Mouse (Mus musculus): ENCODE results near the gene Klk1. TPM values are rescaled to one million over a fixed set of nuclear protein-coding genes. Genes with fewer than 3 reads are reported as not detected.

The Klk1 gene
- polyA plus RNA-seq, 1 experiment from 2014 or later = 30.6 TPM

DNA sequence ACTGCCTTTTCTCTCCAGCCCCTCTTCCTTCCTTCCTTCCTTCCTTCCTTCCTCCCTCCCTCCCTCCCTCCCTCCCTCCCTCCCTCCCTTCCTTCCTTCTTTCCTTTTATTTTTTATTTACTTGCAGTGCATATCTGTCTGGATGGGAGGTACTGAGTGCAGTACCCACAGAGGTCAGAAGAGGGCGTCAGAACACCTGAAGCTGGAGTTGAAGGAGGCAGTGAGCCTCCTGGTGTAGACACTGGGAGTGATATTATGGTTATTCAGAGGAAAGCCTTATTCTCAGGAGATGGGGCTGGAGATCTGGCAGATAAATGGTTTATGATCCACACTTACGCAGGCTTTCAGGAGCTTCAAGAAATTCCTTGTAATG is 52.1 kb downstream of the Klk1 start:
- no peaks in the 10 kb centered on the region; the same call in 1 of the 2 replicates for H3K27me3 ChIP-seq (ENCODE audit: control insufficient read depth, insufficient read depth, low read length)
- no peak overlapping the region for H3K4me3 ChIP-seq (replicated peaks; ENCODE audit: low read length)
- WGBS = 40% methylated on average over 2 of the region's 2 CpGs
- no peaks in the 10 kb centered on the region for H3K4me1 ChIP-seq (ENCODE audit: control insufficient read depth, insufficient read depth, low read length)
- no peaks in the 10 kb centered on the region for H3K36me3 ChIP-seq (ENCODE audit: control insufficient read depth, insufficient read depth, low read length)
- H3K27ac ChIP-seq (ENCODE audit: low read length) = no peak overlapping the region
- H3K9ac ChIP-seq (ENCODE audit: low read length) = no peak overlapping the region
- H3K4me2 ChIP-seq (ENCODE audit: low read depth, low read length) = no peak overlapping the region
- ATAC-seq (ENCODE audit: insufficient read depth, low FRiP score) = no peak
- H3K9me3 ChIP-seq (replicated peaks; ENCODE audit: control insufficient read depth, low read length) = no peaks in the 10 kb centered on the region

Other genes with a start within 250 kb of the Klk1 start
- gene Klk1b9, start 249.3 kb upstream of the Klk1 start, polyA plus RNA-seq (2015; fragmentation: Nextera tagmentation; extraction: Ambion mirVana) = not detected in 2 replicates
- gene Klk1b11, start 229.5 kb upstream of the Klk1 start, polyA plus RNA-seq (2015; fragmentation: Nextera tagmentation; extraction: Ambion mirVana) = 0.36 TPM in 1 of 2 replicates, not detected in the other
- gene Klk1b26, start 213.2 kb upstream of the Klk1 start, polyA plus RNA-seq (2015; fragmentation: Nextera tagmentation; extraction: Ambion mirVana) = 0.94 TPM in 1 of 2 replicates, not detected in the other
- gene Klk1b27, start 173.1 kb upstream of the Klk1 start, polyA plus RNA-seq (2015; fragmentation: Nextera tagmentation; extraction: Ambion mirVana) = not detected in 2 replicates
- gene Klk1b21, start 123.0 kb upstream of the Klk1 start, polyA plus RNA-seq (2015; fragmentation: Nextera tagmentation; extraction: Ambion mirVana) = not detected in 2 replicates
- gene Klk1b22, start 112.7 kb upstream of the Klk1 start, polyA plus RNA-seq (2015; fragmentation: Nextera tagmentation; extraction: Ambion mirVana) = not detected in 2 replicates
- gene Klk1b16, start 88.6 kb upstream of the Klk1 start, polyA plus RNA-seq (2015; fragmentation: Nextera tagmentation; extraction: Ambion mirVana) = 0.25 TPM in 1 of 2 replicates, not detected in the other
- 0.41 TPM in 1 of 2 replicates, not detected in the other for gene Klk1b24, start 37.1 kb upstream of the Klk1 start, polyA plus RNA-seq (2015; fragmentation: Nextera tagmentation; extraction: Ambion mirVana)
- 0.61 TPM in 2 replicates for gene Klk1b3, start 27.2 kb upstream of the Klk1 start, polyA plus RNA-seq (2015; fragmentation: Nextera tagmentation; extraction: Ambion mirVana)
- gene Klk1b4, start 17.9 kb upstream of the Klk1 start, polyA plus RNA-seq (2015; fragmentation: Nextera tagmentation; extraction: Ambion mirVana) = 0.72 and 0.90 TPM in 2 replicates
- gene Klk1b5, start 9.4 kb upstream of the Klk1 start, polyA plus RNA-seq (2015; fragmentation: Nextera tagmentation; extraction: Ambion mirVana) = 0.22 and 0.25 TPM in 2 replicates
- gene Gm36864, start 10.8 kb downstream of the Klk1 start, polyA plus RNA-seq (2015; fragmentation: Nextera tagmentation; extraction: Ambion mirVana) = 0.13 TPM in 1 of 2 replicates, not detected in the other
- gene 1700028J19Rik, start 21.3 kb downstream of the Klk1 start, polyA plus RNA-seq (2015; fragmentation: Nextera tagmentation; extraction: Ambion mirVana) = 1.4 and 1.6 TPM in 2 replicates
- gene 2410002F23Rik, start 21.4 kb downstream of the Klk1 start, polyA plus RNA-seq (2015; fragmentation: Nextera tagmentation; extraction: Ambion mirVana) = 131 and 139 TPM in 2 replicates
- 0.27 TPM in 1 of 2 replicates, not detected in the other for gene Acp4, start 32.0 kb downstream of the Klk1 start, polyA plus RNA-seq (2015; fragmentation: Nextera tagmentation; extraction: Ambion mirVana)
- not detected in 2 replicates for gene Gm15517, start 36.1 kb downstream of the Klk1 start, polyA plus RNA-seq (2015; fragmentation: Nextera tagmentation; extraction: Ambion mirVana)
- gene Clec11a, start 81.5 kb downstream of the Klk1 start, polyA plus RNA-seq (2015; fragmentation: Nextera tagmentation; extraction: Ambion mirVana) = 6.1 and 7.4 TPM in 2 replicates
- gene Shank1, start 84.9 kb downstream of the Klk1 start, polyA plus RNA-seq (2015; fragmentation: Nextera tagmentation; extraction: Ambion mirVana) = 1.7 TPM in 2 replicates
- gene Syt3, start 158.7 kb downstream of the Klk1 start, polyA plus RNA-seq (2015; fragmentation: Nextera tagmentation; extraction: Ambion mirVana) = 1.3 and 1.5 TPM in 2 replicates
- gene 1700008O03Rik, start 160.5 kb downstream of the Klk1 start, polyA plus RNA-seq (2015; fragmentation: Nextera tagmentation; extraction: Ambion mirVana) = 0.84 and 1.2 TPM in 2 replicates
- 0.31 and 0.52 TPM in 2 replicates for gene Lrrc4b, start 203.7 kb downstream of the Klk1 start, polyA plus RNA-seq (2015; fragmentation: Nextera tagmentation; extraction: Ambion mirVana)
- 0.72 and 0.87 TPM in 2 replicates for gene Aspdh, start 240.0 kb downstream of the Klk1 start, polyA plus RNA-seq (2015; fragmentation: Nextera tagmentation; extraction: Ambion mirVana)
- gene Josd2, start 242.6 kb downstream of the Klk1 start, polyA plus RNA-seq (2015; fragmentation: Nextera tagmentation; extraction: Ambion mirVana) = 88.0 and 102 TPM in 2 replicates